Mouse (Mus musculus): ENCODE measurements around the gene Anapc15-ps. TPM values are rescaled to one million over a fixed set of nuclear protein-coding genes. Genes with fewer than 3 reads are reported as not detected.

The Anapc15-ps gene
- not detected in 2 replicates for total RNA-seq (2017)

GRCm38 (mm10) chr10:95673351-95673750 is at the start of gene Anapc15-ps:
Gene Anapc15-ps (minus strand): TSS chr10:95673451.
- ATAC-seq (ENCODE audit: extremely low read depth, insufficient number of reproducible peaks, low FRiP score, poor library complexity, severe bottlenecking), result no peak

- 0 out of 2 replicates have a peak, but pooled peaks have one; percentile 26 for ATAC-seq (ENCODE audit: extremely low read depth, insufficient number of reproducible peaks, low FRiP score, poor library complexity, severe bottlenecking)
Measured at GRCm38 (mm10) chr10:95722203-95722611, 49.0 kb upstream of the Anapc15-ps start.

- ATAC-seq (ENCODE audit: extremely low read depth, insufficient number of reproducible peaks, low FRiP score, poor library complexity, severe bottlenecking), result no peak
Measured at GRCm38 (mm10) chr10:95720181-95720798, 47.0 kb upstream of the Anapc15-ps start.

GRCm38 (mm10) chr10:95719472-95719871 is 46.2 kb upstream of the Anapc15-ps start:
- no peak for ATAC-seq (ENCODE audit: extremely low read depth, insufficient number of reproducible peaks, low FRiP score, poor library complexity, severe bottlenecking)

- no peak for ATAC-seq (ENCODE audit: extremely low read depth, insufficient number of reproducible peaks, low FRiP score, poor library complexity, severe bottlenecking)
Measured at GRCm38 (mm10) chr10:95718760-95719159, 45.5 kb upstream of the Anapc15-ps start.

GRCm38 (mm10) chr10:95717106-95717680 is 43.9 kb upstream of the Anapc15-ps start:
- no peak for ATAC-seq (ENCODE audit: extremely low read depth, insufficient number of reproducible peaks, low FRiP score, poor library complexity, severe bottlenecking)

- ATAC-seq (ENCODE audit: extremely low read depth, insufficient number of reproducible peaks, low FRiP score, poor library complexity, severe bottlenecking), result no peak
Measured at GRCm38 (mm10) chr10:95715687-95716086, 42.4 kb upstream of the Anapc15-ps start.

GRCm38 (mm10) chr10:95712221-95712620 is 39.0 kb upstream of the Anapc15-ps start:
- ATAC-seq (ENCODE audit: extremely low read depth, insufficient number of reproducible peaks, low FRiP score, poor library complexity, severe bottlenecking), result no peak

- ATAC-seq (ENCODE audit: extremely low read depth, insufficient number of reproducible peaks, low FRiP score, poor library complexity, severe bottlenecking), result no peak
Measured at GRCm38 (mm10) chr10:95709903-95710660, 36.8 kb upstream of the Anapc15-ps start.

GRCm38 (mm10) chr10:95709143-95709880 is 36.1 kb upstream of the Anapc15-ps start:
- no peak for ATAC-seq (ENCODE audit: extremely low read depth, insufficient number of reproducible peaks, low FRiP score, poor library complexity, severe bottlenecking)

- ATAC-seq (ENCODE audit: extremely low read depth, insufficient number of reproducible peaks, low FRiP score, poor library complexity, severe bottlenecking), result no peak
Measured at GRCm38 (mm10) chr10:95708001-95708400, 34.8 kb upstream of the Anapc15-ps start.

GRCm38 (mm10) chr10:95706867-95707266 is 33.6 kb upstream of the Anapc15-ps start:
- ATAC-seq (ENCODE audit: extremely low read depth, insufficient number of reproducible peaks, low FRiP score, poor library complexity, severe bottlenecking), result no peak

- no peak for ATAC-seq (ENCODE audit: extremely low read depth, insufficient number of reproducible peaks, low FRiP score, poor library complexity, severe bottlenecking)
Measured at GRCm38 (mm10) chr10:95705747-95706146, 32.5 kb upstream of the Anapc15-ps start.

- ATAC-seq (ENCODE audit: extremely low read depth, insufficient number of reproducible peaks, low FRiP score, poor library complexity, severe bottlenecking), result no peak
Measured at GRCm38 (mm10) chr10:95704847-95705246, 31.6 kb upstream of the Anapc15-ps start.

GRCm38 (mm10) chr10:95703730-95704129 is 30.5 kb upstream of the Anapc15-ps start:
- no peak for ATAC-seq (ENCODE audit: extremely low read depth, insufficient number of reproducible peaks, low FRiP score, poor library complexity, severe bottlenecking)

- no peak for ATAC-seq (ENCODE audit: extremely low read depth, insufficient number of reproducible peaks, low FRiP score, poor library complexity, severe bottlenecking)
Measured at GRCm38 (mm10) chr10:95700422-95700821, 27.2 kb upstream of the Anapc15-ps start.

GRCm38 (mm10) chr10:95698920-95699714 is 25.9 kb upstream of the Anapc15-ps start:
- ATAC-seq (ENCODE audit: extremely low read depth, insufficient number of reproducible peaks, low FRiP score, poor library complexity, severe bottlenecking), result no peak

- no peak for ATAC-seq (ENCODE audit: extremely low read depth, insufficient number of reproducible peaks, low FRiP score, poor library complexity, severe bottlenecking)
Measured at GRCm38 (mm10) chr10:95696253-95696641, 23.0 kb upstream of the Anapc15-ps start.

All from neutrophil, adult 5-6 weeks (primary cell).